Mouse (Mus musculus) telencephalon, adult 2 months (tissue): Measurements from ENCODE around the gene Kcne3.

Experiments used
- DNase-seq: peaks from one replicate; pipeline ENCODE4 v3.0.0-alpha.2; 2011; ENCODE audit warnings: low read depth, low spot score

Kcne3 gene

DNA sequence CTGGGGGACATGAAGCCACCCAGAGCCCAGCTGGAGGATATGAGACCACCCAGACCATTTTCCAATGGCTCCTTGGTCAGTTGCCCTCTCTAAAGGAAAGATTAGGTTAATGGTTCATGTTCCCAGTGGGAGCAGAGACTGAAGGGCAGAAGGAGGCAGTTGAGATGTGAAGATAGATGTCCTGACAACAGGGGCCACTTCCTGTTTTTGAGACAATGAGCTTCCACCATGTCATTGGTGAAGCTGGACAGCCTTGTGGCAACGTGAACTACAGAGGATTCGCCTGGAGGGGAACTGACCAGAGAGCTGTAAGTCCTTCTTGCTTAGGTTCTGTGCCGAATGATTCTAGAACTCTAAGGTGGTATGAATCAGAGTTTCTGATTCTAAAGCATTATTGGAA is at the start of gene Kcne3:
Kcne3 (plus strand) TSS at position 234 of the 400 bp plus-strand sequence.
- no peak for DNase-seq

DNA sequence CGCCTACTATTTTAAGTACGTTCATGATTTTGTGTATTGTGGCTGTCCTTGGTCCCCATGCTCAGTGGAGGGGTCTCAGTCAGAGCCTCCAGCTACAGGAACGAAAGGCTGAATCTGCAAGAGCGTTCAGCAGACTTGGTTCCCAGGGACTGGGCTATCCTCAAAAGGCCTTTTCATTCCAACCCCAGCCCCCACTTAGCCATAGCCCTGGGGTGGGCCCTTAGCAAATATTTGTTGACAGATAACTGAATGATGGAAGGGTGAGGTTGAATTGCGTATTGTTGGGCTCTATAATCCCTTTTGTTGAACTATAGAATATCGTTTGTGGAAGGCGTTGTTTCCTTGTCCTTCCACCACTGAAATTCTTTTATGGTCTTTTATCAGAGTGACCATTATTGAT is 49.8 kb upstream of the Kcne3 start:
- no peak for DNase-seq

DNA sequence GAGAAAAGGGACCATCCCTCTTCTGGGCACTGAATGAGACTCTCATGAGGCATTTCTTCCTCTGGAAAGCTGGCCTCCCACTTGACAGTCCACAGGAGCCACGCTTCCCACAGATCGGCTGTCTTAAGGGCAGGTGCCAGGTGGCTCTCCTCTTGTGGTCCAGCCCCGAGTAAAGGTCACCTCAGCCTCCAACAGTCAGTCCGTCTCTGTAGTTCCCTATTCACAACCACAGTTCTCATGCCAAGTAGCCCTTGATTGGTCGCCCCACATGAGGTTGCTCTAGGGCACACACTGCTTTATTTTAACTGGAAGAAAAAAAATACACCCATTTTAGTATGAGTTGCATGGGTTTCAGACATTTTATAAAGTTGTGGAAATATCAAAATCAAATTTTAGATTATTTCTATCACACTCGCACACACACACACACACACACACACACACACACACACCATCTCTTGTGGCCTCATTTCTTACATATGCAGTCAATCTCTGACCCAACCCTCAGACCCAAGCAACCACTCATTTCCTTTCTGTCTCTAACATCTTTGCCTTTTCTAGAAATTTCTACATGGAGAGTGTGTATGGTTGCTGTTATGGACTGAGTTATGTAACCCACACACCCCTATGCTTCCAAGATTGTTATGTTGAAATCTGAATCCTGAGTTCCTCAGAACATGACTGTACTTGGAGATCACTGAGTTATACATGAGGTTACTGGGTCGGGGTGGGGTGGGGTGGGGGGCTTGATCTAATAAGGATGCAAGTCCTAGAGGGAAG is 47.9 kb upstream of the Kcne3 start:
- DNase-seq: no peak

DNA sequence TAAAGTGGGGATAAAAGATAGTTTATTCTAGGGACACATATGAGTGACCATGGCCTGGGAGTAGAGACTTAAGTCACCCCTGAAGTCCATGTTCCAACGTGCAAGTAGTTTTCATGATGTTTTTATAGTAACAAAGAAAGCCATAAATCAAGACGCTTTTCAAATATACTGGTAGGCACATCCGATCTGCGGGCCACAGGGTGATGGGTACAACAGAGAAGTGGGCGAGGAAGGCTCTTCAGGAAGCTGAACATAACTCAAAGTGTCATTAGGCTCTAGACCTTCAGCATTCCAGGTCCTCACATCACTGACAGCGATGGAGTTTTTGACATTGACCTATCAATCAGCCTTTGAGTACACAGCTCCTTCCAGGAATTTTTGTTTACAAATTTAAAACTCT is 45.7 kb upstream of the Kcne3 start:
- no peak for DNase-seq

DNA sequence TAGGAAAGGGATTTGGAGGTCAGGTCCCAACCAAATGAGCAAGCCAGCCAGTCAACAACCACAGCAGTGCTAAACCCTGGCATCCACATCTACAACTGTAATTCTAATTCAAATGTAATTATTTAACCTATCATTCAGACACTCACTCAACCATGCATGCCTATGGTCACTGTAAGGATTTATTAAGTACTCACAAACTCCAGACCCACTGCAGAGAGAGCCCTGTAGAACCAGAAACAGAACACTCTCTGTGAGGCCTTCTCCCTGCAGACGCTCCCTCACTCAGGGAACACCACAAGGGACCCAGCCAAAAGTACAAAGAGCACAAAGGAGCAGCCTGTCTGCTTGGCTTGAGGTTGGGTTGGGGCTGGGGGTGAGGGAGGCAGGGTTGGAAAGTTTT is 43.9 kb upstream of the Kcne3 start:
- no peak for DNase-seq

DNA sequence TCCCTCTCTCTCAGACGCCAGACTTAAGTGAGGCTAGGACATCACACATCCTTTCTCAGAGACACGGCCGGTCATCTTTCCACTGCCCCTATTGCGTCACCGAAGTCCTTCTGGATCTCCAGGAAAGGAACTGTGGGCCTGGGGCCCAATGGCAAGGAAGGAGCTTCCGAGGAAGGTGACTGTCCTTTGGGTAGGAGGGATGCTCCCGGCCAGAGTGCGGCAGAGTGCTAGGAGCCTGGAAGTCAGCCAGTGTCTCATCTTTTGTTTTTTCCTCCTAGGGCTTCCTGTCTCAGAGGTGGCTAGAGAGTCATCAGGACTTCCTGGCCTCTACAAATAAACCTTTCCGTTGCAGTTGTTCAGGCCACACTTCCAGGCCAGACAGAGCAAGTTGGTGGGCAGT is 39.3 kb upstream of the Kcne3 start:
- no peak for DNase-seq

DNA sequence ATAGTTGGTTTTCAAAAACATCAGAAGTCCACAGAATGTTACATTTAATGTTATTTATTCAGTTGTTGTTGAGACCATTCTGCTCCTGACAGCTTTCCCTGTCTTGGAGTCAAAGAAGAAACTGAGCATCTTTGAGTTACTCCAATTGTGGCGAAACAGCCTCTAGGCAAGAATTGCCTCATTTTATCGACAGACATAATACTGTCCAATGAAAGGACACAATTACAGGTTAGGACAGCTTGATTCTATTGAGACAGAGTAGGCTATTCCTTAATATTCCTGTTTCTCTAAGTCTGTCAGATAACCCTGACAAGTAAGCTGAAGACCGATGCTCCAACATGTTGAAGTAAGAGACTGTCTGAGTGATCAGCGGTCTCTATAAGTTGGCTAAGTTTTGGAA is 38.2 kb upstream of the Kcne3 start:
- no peak for DNase-seq

DNA sequence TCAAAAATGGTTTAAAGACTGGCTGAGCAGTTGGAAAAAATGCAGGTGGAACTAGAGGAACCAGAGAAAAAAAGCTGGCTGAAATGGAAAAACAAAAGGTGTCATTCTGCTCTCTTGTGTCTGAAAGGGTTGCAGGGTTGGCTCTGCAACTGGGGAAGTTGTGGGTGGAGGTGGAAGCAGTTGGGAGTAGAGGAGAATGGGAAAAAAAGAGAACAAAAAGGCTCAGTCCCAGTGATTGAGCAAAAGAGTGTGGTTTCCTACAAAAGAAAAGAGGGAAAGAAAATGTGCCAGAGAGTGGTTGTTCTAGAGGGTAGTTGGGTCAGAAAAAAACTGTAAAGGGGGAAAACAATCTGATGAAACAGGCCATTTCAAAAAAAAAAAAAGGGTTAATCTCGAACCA is 35.7 kb upstream of the Kcne3 start:
- DNase-seq: no peak

DNA sequence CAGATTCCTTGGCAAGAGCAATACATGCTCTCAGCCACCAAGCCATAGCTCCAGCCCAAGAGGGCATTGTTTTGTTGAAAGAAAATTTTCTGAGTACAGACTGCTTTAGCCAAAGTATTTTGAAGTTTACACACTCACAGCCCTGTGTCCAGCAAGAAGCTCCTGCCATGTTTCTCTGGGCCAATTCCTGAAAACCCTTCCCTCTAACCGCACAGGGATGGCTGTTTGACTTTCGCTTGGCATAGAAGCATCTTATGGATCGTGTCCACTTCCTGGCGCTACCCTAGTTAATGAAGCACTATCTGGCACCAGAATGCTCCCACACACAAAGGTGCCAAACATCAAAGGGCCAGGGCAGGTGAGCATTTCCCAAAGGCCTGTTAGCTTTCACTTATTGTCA is 27.7 kb upstream of the Kcne3 start:
- DNase-seq: no peak

DNA sequence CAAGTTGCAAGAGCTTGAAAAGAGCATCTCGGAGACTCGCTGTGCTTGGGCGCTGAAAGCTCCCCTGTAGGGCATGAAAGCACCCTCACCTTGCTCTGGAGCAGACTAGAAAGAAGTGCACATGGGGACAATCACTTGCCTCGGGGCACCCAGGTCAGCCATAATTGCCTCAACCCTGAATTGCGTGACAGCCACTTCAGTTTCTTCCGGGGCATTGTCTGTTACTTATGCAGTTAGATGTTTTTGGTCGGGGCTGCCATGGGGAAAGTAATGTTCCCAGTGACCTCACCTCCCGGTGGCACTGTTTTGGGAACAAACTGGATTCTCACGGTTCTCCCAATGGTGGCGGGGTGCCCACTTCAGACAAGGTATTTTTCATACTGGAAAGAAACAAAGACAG is 26.2 kb upstream of the Kcne3 start:
- DNase-seq: no peak

DNA sequence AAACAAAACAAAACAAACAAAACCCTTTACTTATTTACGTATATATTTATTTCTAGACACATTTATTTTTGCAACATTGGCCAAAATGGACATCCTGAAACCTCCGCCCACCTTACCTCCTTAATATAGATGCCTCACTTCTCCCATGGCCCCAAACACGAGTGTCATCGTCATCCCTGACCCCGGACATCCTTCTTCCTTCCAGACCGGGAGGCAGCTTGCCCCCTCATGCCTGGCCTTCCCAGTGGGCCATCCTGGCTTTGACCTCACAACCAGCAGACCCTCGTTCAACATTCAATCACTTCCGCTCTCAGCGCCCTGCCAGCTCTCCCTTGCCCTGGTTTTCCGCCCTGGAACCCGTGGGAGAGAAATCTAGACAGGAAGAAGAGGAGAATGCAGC is 25.7 kb upstream of the Kcne3 start:
- no peak for DNase-seq

DNA sequence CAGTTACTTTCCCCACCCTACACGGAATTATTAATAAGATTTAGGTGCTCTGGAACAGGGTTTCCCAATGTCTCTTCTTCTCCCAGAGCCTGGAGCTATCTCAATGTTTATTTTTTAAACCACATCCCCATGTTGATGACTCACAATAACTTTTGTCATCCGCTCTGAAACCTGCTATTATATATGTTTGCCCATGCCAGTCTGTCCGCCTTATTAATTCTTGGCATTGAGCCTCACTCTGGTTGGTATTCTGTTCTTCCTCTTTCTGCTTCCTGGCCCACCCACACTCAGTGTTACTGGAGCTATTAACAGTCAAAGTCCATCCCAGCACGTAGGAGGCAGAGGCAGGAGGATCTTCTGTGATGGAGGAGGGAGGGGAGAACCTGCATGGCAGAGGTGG is 18.6 kb upstream of the Kcne3 start:
- no peak for DNase-seq

DNA sequence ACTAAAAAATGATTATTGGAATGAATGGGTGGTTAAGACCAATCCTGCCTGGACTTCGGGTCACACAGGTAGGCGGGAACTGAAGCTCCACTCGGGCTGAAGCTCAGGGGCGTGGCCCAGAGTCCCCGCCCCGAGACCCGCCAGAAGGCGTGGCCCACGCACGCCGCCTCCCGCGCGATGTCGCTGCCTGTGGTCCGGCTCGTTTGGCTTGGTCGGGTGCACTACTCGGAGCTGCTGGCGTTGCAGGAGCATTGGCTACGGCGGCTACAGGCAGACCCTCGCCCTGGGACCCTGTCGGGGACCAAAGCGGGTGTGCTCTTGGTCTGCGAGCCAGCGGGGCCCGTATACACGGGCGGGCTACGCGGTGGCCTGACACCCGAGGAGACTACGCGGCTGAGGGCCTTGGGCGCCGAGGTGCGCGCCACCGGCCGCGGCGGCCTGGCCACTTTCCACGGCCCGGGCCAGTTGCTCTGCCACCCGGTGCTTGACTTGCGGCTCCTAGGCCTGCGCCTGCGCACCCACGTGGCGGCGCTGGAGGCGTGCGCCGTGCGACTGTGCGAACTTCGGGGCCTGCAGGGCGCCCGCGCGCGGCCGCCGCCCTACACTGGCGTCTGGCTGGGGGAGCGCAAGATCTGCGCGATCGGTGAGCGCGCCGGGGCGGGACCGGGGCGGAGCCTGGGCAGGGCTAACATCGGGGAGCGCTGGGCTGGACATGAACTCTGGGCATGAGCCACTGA is 17.0 kb upstream of the Kcne3 start, which contains the start of gene Lipt2:
Lipt2 (plus strand) TSS at position 173 of the 737 bp plus-strand sequence.
- peak; percentile 84 for DNase-seq

DNA sequence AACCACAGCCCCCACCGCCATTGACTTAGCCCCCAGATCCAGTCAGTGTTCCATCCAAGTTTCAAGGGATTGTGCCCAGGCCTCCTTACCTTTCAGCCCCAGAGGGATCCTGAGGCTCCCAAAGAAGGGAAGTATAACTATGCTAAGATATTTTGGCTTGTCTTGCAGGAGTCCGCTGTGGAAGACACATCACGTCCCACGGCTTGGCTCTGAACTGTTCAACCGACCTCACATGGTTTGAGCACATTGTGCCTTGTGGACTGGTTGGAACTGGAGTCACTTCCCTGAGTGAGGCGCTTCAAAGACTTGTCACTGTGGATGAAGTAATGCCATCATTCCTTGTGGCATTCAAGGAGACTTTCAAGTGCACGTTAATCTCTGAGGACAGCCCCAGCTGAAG is 16.3 kb upstream of the Kcne3 start:
- DNase-seq: no peak

DNA sequence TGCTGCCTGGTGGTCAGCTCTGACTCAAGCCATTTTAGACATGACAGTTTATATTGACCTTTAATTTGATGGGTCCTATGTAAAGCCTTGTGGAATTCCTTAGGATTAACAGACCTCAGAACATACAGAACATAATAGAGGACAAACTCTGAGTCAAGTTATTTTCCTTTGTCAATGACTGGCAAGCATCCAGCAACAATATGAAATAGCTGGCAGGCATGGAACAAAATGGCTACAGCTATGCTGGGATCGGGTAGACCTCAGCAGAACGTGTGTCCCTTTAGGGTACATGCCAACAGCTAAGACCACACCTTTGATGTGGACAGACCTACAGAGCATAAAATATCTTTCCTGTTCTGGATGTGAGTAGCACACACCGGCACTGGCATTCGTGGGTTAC is 12.8 kb upstream of the Kcne3 start:
- DNase-seq: no peak

DNA sequence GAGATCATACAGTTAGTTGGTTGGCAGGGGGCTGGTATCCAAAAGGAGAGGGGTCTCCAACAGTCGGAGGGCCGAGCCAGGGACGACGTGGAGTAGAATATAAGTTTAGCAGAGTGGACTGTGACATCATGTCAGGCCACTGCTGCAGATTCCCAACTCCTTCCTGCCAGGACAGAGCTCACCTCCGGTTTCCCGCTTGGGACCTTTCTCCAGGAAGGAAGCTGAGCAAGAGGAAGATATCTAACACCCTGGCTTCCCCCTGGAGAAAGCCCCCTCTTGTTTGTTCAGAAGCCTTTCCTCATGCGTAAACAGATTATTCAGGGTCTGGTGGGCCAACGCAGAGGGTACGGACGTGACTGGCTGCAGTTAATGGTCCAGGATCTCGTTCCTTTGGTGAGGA is 7.6 kb upstream of the Kcne3 start:
- DNase-seq: no peak

DNA sequence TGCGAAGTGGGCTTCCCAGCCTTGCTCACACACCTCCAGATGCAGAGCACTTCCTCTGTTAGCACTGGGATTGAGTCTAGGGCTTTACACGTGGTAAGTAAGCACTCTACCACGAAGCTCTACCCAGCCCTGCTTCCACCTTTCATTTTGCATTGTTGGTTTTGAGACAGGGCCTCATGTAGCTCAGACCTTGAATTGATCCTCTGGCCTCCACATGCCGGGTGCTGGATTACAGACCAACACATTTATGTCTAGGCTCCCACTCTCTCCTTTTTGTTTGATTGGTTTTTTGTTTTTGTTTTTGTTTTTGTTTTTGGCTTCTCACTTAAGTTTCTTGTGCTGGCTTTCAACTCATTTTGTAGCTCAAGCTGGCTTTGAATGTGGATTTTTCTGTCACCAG is 5.5 kb upstream of the Kcne3 start:
- no peak for DNase-seq

DNA sequence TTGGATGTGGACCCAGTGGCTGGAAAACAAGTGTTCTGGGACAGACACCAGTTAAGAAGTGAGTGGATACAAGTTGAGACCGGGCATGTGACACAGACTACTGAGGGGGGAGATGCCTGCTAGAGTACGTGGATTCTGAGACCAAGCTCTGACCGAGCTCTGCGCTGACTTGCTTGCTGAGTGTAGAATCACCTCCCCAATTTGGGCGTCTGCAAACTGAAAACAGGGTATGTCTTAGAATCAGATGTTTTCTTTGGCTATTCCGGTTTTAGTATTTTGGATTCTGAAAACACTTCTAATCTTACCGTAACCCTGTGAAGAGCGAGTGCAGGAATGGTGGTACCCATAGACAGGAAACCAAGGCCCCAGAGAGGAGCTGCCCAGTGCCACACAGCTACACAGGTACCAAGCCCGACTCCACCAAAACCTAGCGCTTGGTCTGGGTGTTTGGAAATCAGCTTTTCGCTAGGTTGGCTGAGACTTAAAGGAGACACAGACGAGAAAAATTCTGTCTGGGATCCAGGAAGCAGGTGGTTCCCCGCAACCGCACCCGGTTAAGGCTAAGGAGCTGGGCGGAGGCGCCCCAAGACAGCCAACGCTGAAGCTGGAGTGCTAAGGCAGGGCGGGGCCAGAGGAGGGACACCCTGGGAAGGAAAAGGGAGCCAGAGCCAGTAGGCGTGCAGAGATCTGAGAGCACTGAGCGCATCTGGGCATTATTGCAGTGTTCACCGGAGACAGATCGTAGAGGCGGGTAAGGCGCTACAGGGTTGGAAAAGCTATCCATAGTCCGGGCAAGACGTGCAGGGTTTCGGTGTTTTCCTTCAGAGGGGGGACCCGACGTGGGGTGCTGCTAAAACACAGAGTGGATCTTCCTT is 2.0 kb downstream of the Kcne3 start:
- DNase-seq: no peak

DNA sequence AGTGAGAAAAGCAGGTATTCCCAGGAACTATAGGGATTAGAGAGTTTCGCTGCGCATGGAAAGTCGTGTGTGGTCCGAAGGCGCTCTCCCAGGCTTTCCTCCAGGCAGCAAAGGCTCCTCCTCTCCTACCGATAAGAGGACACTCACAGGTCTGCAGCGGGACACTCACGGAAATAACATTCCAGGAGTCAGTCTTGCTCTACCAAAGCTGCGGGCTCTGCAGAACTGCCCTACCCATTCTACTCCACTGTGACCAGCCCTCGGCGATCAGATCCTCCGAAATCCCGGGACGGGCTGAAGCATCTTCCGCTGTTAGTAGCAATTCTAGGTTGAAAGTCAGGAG is 2.6 kb downstream of the Kcne3 start:
- no peak for DNase-seq

DNA sequence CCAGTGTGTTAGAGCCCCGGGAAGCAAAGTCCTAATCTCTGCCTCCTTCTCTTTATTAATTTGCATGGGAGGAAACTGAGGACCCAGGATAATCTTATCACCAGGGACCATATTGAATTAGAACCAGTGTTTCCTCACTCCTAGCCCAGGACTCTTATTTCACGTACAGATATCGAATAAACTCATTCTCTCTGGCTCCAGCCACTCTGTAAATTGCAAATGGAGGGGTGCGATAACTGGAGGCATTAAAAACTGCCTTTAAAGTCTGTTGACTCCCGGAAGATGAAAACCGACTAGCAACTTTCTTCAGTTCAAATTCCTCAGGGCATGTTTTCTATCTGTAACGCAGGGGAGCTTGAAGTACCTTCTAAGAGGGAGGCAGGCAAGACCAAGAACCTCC is 3.1 kb downstream of the Kcne3 start:
- DNase-seq: no peak

DNA sequence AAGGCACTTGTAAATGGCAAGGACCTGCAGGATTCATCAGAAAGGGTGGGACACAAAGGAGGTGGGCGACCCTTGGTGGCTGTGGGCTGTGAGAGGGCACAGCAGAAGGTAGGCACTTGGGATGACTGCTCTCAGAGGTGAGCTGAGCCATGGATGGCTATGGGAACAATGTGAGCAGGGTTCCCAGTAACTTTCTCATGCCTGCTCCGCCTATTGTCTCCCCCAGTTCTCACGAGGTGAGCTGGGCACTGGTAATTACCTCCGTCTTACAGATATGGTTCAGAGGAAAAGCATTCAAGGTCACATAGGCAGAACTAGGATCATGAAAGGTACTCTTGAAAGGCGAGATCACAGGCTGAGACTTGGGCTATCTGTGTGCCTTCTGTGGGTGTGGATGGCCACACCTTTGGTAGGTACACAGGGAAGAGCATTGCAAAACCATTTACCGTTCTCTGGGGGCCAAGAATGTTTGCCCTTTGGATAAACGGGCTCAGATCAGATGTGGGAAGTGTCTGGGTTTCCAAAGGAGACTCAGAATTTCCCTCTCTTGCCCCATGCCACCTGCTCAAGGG is 3.6 kb downstream of the Kcne3 start:
- DNase-seq: no peak

DNA sequence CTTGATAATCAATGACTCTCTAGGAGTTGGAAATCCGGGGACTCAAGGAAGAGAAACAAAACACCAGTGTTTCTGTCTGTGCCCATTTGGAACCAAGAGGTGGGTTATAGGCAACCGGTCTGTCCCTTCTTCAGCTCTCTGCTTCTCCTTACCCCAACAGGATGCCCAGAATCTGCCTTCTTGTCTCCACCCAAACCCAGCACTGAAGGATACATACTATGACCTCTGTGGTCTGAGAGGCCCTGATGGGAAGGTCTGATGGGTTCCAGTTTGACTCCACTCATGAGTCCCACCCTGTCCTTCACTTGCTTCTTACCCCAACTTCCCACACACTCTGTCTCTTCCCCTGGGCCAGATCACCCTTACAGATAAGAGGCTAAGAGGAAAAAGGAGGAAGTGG is 4.9 kb downstream of the Kcne3 start:
- DNase-seq: no peak
